Mouse (Mus musculus) fat pad, adult 2 months (tissue): ENCODE data around the gene Cdc20b.

Experiments used
- DNase-seq: peaks from one replicate; pipeline ENCODE4 v3.0.0-alpha.2; 2011; ENCODE audit warnings: low read depth, low spot score; ENCODE audit errors: extremely low read depth

Gene Cdc20b

GRCm38 (mm10) chr13:113023274-113024143 lies 11.4 kb upstream of the Cdc20b start:
- DNase-seq = no peak

GRCm38 (mm10) chr13:113031351-113031750 lies 3.6 kb upstream of the Cdc20b start:
- no peak for DNase-seq

- no peak for DNase-seq
Observed at GRCm38 (mm10) chr13:113031792-113032571, 2.9 kb upstream of the Cdc20b start.

DNA sequence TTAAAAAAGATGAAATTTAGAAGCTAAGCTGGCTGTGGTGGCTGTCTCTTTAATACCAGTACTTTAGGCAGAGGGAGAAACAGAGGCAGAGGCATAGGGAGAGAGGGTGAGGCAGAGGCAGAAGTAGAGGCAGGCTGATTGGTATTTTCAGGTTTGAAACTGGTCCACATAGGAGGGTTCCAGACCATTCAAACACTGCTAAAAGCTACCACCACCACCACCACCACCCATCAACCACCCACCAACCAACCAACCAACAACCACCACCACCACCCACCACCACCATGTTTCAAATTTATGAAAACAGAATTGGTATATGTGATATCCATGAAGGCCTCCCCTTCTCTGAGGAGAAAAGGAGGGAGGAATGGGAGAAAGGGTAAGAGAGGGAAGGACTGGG lies 2.1 kb upstream of the Cdc20b start:
- DNase-seq = no peak

- no peak for DNase-seq
Observed at GRCm38 (mm10) chr13:113034271-113034886, 532 bp upstream of the Cdc20b start.

- DNase-seq = no peak
Observed at GRCm38 (mm10) chr13:113035852-113036251, 941 bp downstream of the Cdc20b start.

DNA sequence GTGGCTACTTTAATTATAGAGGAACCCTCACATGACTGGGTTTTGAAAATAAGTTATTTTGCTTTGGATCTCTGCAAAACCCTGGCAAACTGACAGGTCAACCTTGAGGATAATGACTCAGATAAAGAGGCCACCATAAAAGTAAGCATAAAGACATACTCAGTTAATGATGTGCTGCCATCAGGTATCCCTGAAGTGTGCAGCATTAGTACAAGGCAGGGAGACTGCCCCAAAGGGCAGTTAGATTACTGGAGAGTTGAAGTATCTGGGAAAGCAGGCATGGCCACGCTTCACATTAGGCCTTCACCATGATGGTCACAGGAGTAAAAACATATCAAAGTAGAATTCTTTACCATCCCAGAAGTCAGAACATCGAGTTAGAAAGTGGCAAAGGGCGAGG lies 10.0 kb downstream of the Cdc20b start:
- no peak for DNase-seq

DNA sequence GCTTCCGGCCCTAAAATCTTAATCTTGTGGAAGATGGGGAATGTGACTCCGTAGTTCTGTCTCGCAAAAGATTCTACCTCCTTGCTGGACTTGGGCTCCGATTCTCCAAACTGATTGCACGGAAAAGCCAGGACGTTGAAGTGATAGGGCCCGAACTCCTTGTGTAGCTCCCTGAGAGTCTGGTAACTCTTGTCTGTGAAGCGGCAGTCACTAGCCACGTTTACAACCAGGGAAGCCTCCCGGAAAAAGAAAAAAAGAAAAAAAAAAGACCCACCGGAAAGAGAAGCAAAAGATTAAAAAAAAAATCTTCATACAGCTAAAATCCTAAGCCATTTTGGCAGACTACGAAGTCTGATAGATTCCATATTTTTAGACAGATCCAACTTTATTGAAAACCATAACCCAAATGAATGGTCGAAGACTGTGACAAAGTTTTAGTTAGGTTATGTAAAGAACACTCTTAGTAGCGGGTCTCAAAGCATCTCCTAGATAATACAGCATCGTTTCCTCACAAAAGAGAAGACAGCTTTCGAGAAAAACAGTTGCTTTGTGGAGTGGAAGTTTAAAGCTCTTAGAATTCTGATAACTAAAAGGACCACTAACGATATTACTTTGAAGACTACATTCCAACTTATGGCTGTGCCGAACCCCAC lies 10.7 kb downstream of the Cdc20b start:
- no peak for DNase-seq

GRCm38 (mm10) chr13:113046211-113046883 lies 11.4 kb downstream of the Cdc20b start, which contains the start of gene Gpx8:
Gene Gpx8, minus strand, starts transcription at chr13:113046410.
- DNase-seq = no peak

DNA sequence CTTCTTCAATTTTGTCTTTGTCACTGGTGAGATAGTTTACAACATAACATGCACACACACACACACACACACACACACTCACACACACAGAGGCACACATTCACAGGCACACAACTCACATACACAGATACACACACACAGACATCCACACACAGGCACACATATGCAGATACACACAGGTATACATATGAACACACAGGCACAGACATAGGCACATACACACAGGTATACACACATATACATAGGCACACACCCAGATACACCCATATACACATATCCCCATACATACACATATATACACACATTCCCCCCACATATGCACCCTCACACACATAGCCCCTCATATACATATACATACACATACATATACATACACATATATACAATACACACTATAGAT lies 12.1 kb downstream of the Cdc20b start:
- no peak for DNase-seq

DNA sequence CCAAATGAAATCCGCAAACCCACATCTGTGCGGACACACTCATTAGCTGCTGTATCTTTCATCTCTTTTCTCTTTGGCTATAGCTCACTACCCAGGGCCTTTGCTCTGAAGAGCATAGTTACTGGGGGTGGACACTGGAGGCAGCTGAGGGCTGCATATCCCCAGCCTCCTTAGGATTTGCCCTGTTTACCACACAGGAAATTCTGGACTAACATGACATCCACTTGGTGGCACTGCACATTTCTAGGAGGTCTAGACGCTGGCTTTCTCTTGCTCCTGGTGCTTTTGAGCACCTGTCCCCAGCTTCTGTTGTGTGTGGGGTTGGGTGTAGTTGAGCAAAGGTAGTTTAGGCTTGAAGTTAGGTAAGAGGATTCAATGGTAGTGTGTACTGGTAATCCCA lies 12.7 kb downstream of the Cdc20b start:
- no peak for DNase-seq

DNA sequence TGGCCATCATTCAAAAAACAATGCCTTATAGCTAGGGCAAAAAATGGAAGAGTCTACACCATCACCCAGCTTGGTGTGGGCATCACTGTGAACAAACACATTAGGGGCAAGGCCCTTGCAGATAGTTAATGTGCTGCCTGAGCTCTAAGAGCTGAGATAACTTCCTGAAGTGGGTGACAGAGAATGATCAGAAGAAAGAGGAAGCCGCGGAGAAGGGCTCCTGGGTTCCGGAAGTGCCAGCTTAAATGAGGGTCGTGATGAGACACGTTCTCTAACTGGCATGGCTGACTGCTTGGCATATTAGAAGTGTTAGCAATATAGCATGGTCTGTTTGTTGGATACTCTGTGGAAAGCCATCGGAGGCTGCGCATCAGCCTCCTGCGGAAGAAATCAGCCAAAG lies 19.3 kb downstream of the Cdc20b start:
- no peak for DNase-seq

DNA sequence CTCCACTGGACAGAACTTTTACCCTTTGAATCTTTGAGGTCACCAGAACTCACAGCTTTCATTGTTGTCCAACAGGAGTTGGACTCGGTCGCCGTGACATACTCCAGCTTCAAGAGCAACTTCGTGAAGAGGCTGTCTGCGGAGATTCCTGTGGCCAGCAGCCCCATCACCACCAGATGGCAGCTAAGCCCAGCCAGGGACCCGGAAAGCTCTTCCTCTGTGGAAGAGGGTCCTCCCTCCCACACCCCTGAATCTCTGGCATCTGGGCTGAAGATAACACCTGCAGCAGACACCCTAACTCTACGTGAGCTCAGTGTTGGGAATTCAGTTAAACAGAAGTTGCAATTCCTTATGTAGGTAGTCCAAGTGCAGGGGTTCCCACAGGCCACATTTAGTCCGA lies 20.9 kb downstream of the Cdc20b start:
- no peak for DNase-seq

DNA sequence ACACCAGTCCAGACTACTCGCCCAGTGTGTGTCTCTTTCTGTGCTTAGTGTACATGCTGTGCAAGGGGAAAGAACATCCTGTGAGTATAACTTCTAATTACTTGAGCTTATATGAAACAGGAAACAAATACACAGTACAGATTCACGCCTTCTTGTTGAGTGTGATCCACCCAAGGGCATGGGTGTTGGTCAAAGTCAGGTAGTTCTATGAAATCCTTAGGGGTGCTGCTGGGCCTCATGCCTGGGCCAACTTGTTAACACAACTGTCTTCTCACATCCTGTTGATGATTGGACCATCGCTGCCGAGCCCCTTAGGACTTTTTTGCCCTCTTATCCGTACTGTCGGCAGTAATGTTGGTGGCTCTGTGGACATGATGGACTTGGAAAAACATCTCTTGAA lies 26.8 kb downstream of the Cdc20b start:
- DNase-seq = no peak

DNA sequence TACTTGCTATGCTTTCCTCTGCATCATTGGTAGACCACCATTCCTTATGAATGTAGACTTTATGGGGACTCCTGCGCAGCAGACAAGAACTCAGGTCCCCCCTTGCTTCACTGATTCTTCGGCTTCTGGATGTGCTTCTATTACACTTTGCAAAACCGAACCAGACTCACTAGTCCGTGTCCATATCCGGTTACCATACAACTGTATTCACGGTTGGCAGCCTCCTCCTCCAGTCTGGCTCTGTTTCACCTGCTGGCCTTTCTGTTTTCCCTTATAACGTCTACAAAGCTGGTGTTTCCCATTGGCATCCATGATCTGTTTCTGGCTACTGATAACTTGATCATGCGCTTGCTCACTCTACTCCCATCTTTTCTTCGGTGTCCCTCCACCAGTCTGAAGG lies 29.6 kb downstream of the Cdc20b start:
- DNase-seq = no peak

- no peak for DNase-seq
Observed at GRCm38 (mm10) chr13:113079021-113079420, 44.1 kb downstream of the Cdc20b start.

DNA sequence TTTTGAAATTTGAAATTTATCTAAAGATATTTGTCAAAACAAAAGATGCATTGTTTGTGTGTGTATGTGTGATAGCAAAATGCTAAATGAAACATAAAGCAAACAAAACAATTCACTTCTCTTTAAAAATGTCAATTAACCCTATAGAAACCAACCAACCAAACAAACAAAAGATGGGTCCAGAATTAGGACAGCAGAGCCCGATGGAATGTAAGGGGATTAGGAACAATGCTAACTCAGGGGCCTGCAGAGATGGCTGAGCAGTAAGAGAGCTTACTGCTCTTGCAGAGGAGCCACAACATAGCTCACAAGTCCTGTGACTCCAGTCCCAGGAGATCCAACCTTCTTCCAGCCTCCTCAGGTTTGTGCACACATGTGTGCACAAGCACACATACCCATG lies 47.2 kb downstream of the Cdc20b start:
- DNase-seq = no peak

GRCm38 (mm10) chr13:113084732-113085131 lies 49.8 kb downstream of the Cdc20b start:
- DNase-seq = no peak

DNA sequence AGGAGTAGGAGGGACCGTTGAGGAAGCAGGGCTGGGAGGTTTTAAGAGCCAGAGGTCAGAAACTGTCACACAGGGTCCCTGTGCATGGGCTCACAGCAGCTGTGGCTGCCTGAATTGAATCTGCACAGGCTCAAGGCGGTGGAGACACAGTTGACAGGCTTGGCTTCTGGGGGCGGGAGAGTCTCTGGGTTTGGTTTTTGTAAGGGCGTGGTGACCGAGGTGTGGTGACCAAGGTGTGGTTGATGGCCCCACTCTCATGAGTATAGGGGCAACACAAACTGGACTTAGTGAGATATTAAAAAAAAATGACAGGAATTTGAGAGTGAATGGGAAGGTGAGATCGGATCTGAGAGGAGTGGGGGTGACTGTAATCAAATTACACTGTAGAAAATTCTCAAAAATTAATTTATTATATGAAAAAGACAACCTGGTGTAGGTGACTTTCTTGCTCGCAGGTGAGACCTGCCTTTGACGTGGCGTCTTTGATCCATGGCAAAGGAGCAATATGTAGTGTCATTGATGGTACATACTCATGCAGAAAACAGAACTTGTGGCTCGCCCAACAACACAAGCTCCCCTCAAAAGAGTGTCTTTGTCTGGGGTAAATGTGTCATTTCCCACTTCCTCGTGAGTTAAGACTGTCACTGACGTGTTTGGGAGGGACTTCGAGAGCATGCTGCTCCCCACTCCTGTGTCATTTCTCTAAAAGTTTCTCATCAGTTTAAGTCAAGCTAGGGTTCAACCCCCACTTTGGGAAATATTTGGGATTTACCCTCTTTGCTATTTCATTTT lies 52.5 kb downstream of the Cdc20b start:
- no peak for DNase-seq

GRCm38 (mm10) chr13:113090489-113090888 lies 55.6 kb downstream of the Cdc20b start:
- no peak for DNase-seq
